Mouse (Mus musculus) liver, adult 2 months (tissue): Measurements from ENCODE around the gene Abracl. TPM values are rescaled to one million over a fixed set of nuclear protein-coding genes. Genes with fewer than 3 reads are reported as not detected.
A peak's percentile ranks its signal among the peaks of the same experiment; 100 is the strongest.

Experiments used
- DNase-seq: peaks from one replicate; pipeline ENCODE4 v3.0.0-alpha.2; 2011; ENCODE audit warnings: low read depth, low spot score; ENCODE audit errors: extremely low read depth
- H3K27ac ChIP-seq: fragments of 200-500 bp; replicated peaks from 2 replicates; pipeline ENCODE4 v1.5.1; 2012; ENCODE audit warnings: low read depth, mild to moderate bottlenecking, control low read depth, inconsistent platforms, low read length; ENCODE audit not compliant: insufficient read depth
- H3K27me3 ChIP-seq: fragments of 200-500 bp; 2 replicates; pipeline ENCODE4 v1.6.1; 2012; ENCODE audit warnings: mild to moderate bottlenecking, moderate library complexity, low read length, inconsistent platforms; ENCODE audit not compliant: control insufficient read depth, insufficient read depth
- H3K36me3 ChIP-seq: fragments of 200-500 bp; 2 replicates; pipeline ENCODE4 v1.6.1; 2012; ENCODE audit warnings: low read length, inconsistent platforms; ENCODE audit not compliant: control insufficient read depth, insufficient read depth
- H3K4me1 ChIP-seq: fragments of 200-500 bp; 2 replicates; pipeline ENCODE4 v1.6.1; 2011; ENCODE audit warnings: low read length; ENCODE audit not compliant: control insufficient read depth, insufficient read depth
- H3K4me3 ChIP-seq: fragments of 200-500 bp; 2 replicates; pipeline ENCODE4 v1.5.1; 2011; ENCODE audit warnings: low read depth, mild to moderate bottlenecking, control low read depth, low read length, moderate library complexity; ENCODE audit not compliant: insufficient read depth
- H3K79me2 ChIP-seq: fragments of 200-500 bp; 2 replicates; pipeline ENCODE4 v1.6.1; 2012; ENCODE audit warnings: inconsistent platforms, mild to moderate bottlenecking, low read length, moderate library complexity; ENCODE audit not compliant: control insufficient read depth, insufficient read depth
- H3K9ac ChIP-seq: fragments of 200-500 bp; 2 replicates; pipeline ENCODE4 v1.6.1; 2012; ENCODE audit warnings: low read depth, mild to moderate bottlenecking, control low read depth, inconsistent platforms, low read length
- CTCF ChIP-seq: fragments of 200-500 bp; IDR thresholded peaks from 2 replicates; pipeline ENCODE4 v1.5.1; 2011; ENCODE audit warnings: low read depth, low read length, control low read depth
- POLR2A ChIP-seq: fragments of 200-500 bp; IDR thresholded peaks from 2 replicates; pipeline ENCODE4 v1.6.1; 2011; ENCODE audit warnings: low read length, control low read depth; ENCODE audit not compliant: insufficient read depth; ENCODE audit errors: extremely low read depth
- WGBS: fragments of 180-500 bp; shearing (Covaris S2); methylation state at CpG from one replicate; pipeline ENCODE4 v1.1.7; 2018; 5-methylcytosine and 5-hydroxymethylcytosine counted together
- polyA plus RNA-seq: library from polyadenylated mRNA; depleted of rRNA; stranded (reverse); fragments of >200 nt; gene quantifications from 2 replicates; pipeline ENCODE4 v1.2.3, GENCODE M21; 2012
- total RNA-seq: library from RNA; depleted of rRNA; stranded (reverse); fragments of >200 nt; gene quantifications from 2 replicates; pipeline ENCODE4 v1.2.3, GENCODE M21; 2014

Abracl gene
- total and polyA plus RNA-seq, 2 experiments, result 6.3 to 14.3 TPM

DNA sequence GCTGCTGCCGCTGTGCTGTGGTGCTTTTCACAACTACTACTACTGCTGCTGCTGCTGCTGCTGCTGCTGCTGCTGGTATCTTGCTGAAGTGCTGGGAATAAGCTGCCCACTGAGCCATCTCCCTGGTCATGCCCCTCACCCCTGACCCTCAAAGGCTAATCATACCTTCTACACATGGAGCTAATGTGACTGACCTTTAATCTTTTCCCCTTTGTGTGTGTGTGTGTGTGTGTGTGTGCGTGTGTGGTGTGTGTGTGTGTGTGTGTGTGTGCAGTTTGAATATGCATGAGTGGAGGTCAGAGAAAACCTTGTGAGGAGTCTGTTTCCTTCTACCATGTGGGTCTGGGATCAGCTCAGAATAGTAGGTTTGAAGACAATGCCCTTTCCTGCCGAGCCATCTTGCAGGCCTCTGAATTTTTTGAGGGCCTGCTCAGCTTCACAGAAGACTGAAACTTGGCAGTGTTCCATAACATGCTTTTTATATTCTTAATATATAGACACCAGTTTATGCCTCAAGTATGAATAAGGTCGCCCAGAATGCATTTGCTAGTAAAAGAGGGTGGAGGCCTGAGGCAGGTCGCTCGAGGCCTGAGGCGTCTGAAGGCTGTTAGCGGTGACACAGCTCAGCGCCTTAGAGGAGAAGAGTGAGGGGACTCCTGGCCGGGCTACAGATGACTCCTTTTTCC lies 44.8 kb upstream of the Abracl start:
- Histone ChIP-seq H3K27me3 (no peaks in the 10 kb centered on the region), H3K79me2 (peaks cover 19% of the 10 kb centered on the region), H3K9ac (peak overlapping the region; percentile 69), H3K4me1 (peaks cover 26% of the 10 kb centered on the region), H3K36me3 (no peaks in the 10 kb centered on the region), H3K27ac (peak overlapping the region; percentile 86), H3K4me3 (no peak overlapping the region)
- WGBS, result 74% methylated on average over 10 of the region's 10 CpGs
- DNase-seq, result peak; percentile 58
- TF ChIP-seq CTCF (no peak), POLR2A (no peak)

DNA sequence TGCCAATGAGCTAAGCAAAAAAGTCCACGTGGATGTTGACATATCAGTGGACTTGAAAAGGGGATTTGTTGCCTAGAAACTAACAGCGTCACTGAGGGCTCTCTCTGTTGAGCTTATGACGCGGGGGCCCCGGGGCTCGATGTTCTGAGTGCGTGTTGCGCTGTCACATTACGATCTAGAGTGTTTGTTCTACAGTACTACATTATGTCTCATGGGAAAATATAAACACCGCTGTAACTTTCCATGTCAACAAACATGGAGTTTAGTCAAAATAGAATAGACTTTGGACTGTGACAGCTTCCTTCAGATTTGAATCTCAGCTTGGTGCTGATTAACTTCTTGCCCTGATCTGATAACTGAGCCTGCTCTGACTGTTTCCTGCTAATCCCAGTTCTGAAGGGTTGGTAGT lies 42.9 kb upstream of the Abracl start:
- no peak for TF ChIP-seq POLR2A
- no peak for TF ChIP-seq CTCF
- Histone ChIP-seq H3K27ac (peak overlapping the region; percentile 93), H3K27me3 (no peaks in the 10 kb centered on the region), H3K9ac (peak overlapping the region; percentile 39), H3K4me3 (peak overlapping the region; percentile 42), H3K79me2 (peaks cover 26% of the 10 kb centered on the region), H3K36me3 (no peaks in the 10 kb centered on the region), H3K4me1 (peaks cover 30% of the 10 kb centered on the region)
- 29% methylated on average over 10 of the region's 10 CpGs for WGBS
- peak; percentile 85 for DNase-seq

GRCm38 (mm10) chr10:18064606-18065228 lies 41.6 kb upstream of the Abracl start:
- Histone ChIP-seq H3K79me2 (peaks cover 23% of the 10 kb centered on the region), H3K36me3 (no peaks in the 10 kb centered on the region), H3K27me3 (no peaks in the 10 kb centered on the region), H3K4me3 (no peak overlapping the region), H3K4me1 (peaks cover 35% of the 10 kb centered on the region), H3K27ac (peak overlapping the region; percentile 41), H3K9ac (no peak overlapping the region)
- WGBS, result 94% methylated on average over 7 of the region's 7 CpGs
- DNase-seq, result no peak
- TF ChIP-seq POLR2A (no peak), CTCF (no peak)

DNA sequence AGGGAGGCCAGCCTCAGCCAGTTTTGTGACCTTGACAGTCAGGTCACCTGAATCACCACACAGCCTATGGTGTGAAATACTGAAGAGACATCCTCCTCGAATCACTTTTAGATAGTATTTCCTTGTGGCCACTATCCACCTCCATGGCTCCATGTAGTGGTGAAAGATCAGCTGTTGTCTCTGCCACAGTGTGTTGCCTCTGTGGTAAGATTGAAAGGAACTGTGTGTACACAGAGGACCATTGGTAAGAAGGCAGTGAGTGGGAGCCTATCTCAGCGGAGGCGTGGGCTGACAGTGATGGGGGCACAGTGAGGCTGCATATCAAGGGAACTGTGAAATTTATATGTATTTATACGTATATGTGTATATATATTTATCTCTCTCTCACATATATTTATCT lies 38.4 kb upstream of the Abracl start:
- DNase-seq, result no peak
- Histone ChIP-seq H3K9ac (no peak overlapping the region), H3K36me3 (no peaks in the 10 kb centered on the region), H3K4me1 (peaks cover 22% of the 10 kb centered on the region), H3K27ac (no peak overlapping the region), H3K27me3 (no peaks in the 10 kb centered on the region), H3K4me3 (no peak overlapping the region), H3K79me2 (peaks cover 36% of the 10 kb centered on the region)
- 92% methylated on average over 4 of the region's 4 CpGs for WGBS
- TF ChIP-seq POLR2A (no peak), CTCF (no peak)

DNA sequence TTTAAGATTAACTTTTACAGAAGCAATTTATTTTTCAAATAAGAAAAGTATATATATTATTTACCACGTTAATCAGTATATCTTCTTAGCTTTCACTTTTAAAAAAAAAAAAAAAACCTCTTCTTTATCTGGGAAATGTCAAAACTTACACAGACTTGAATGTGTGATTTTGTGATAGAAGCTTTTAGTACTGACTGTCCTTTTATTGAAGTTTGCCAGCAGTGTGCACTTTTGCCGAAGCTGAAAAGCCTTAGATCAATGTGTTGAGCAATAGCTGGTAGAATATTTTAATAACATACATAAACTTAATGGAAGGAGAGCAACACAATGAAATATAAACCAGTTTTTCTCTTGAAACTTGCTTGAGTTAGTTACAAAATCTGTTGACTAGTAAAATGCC lies 37.7 kb upstream of the Abracl start:
- Histone ChIP-seq H3K9ac (no peak overlapping the region), H3K36me3 (no peaks in the 10 kb centered on the region), H3K79me2 (peaks cover 44% of the 10 kb centered on the region), H3K4me3 (no peak overlapping the region), H3K27ac (no peak overlapping the region), H3K27me3 (no peaks in the 10 kb centered on the region), H3K4me1 (peaks cover 18% of the 10 kb centered on the region)
- TF ChIP-seq CTCF (no peak), POLR2A (no peak)
- DNase-seq, result peak; percentile 70
- WGBS, result 35% methylated on average over 2 of the region's 2 CpGs

DNA sequence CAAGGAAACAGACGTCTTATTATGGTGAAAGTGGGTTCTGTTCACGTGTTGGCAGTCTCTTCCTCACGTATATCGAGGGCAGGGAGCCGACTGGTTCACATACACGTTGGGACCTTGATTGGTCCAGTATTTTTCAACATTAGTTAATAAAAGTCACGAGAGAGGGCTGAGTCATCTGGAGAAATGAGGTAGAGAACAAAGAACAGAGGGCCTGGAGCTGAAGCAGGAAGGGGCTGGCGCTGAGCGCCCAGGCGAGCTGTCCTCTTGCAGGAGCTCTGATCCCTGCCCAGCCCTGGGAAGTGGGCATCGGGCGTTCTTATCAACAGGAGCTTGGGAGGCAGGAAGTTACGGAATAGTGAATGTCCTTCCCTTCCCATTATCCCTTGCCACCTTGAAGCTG lies 36.7 kb upstream of the Abracl start:
- H3K27ac ChIP-seq, result no peak overlapping the region; the same call in 1 of the 2 replicates
- H3K4me3 ChIP-seq, result no peak overlapping the region
- no peak overlapping the region for H3K9ac ChIP-seq
- no peaks in the 10 kb centered on the region for H3K27me3 ChIP-seq
- H3K36me3 ChIP-seq, result no peaks in the 10 kb centered on the region
- TF ChIP-seq CTCF (no peak), POLR2A (no peak)
- DNase-seq, result no peak
- H3K4me1 ChIP-seq, result peaks cover 16% of the 10 kb centered on the region
- peaks cover 44% of the 10 kb centered on the region for H3K79me2 ChIP-seq
- 80% methylated on average over 13 of the region's 13 CpGs for WGBS
